10 mouse cellular contexts compared by ENCODE assay signal in the genomic region with DNA sequence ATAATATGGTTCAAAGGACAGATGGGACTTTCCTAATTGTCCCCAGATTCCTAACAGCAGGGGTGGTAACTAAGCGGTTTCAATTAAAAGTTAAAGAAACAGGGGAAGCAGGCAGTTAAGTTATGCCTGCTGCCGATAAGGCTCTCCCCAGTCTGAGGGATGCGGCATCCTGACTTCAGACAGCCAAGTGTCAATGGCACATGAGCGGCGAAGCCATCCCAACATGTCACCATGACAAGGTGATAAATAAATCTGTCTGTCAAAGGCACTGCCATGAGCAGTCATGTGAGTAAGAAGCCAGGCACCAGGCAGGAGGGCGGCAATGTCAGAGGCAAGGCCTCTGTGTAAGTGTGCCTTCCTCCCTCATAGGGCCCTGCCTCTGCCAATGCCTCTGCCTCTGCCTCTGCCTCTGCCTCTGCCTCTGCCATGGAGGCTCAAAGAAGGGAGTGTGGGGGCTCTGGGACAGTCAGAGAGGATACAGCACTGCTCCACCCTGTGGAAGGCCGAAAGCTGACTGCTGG. TPM values are rescaled to one million over a fixed set of nuclear protein-coding genes. Genes with fewer than 3 reads are reported as not detected.
A peak's percentile ranks its signal among the peaks of the same experiment; 100 is the strongest.
DNase-seq lines count a peak whose midpoint lies in the region; ATAC-seq and TF ChIP-seq lines count a peak whose summit lies in the region.
"Had no signal": no experiment of that assay in that cellular context is flagged by ENCODE, and none has a peak within 500 bp of the region (broad histone marks: within the 10 kb centered on the region; RNA-seq: fewer than 3 reads in every experiment).

No protein-coding gene starts in this region.

- peak; percentile 11 for DNase-seq in embryo, embryonic 10 days (ENCODE audit: low spot score)
- DNase-seq in embryo, embryonic 10.5 days (ENCODE audit: low spot score), result no peak
- peak; percentile 86 for DNase-seq in brain, embryonic 14.5 days (ENCODE audit: low read depth)
- no peak for DNase-seq in thymus, postnatal 25 days
- no peak for DNase-seq in left cerebral cortex, adult 9 months (ENCODE audit: low spot score in 2 of 2)

- no peaks in the 10 kb centered on the region for H3K9me3 ChIP-seq in heart, embryonic 14.5 days (ENCODE audit: control insufficient read depth, low read length)
- no peaks in the 10 kb centered on the region for H3K9me3 ChIP-seq in midbrain, embryonic 13.5 days
- H3K9me3 ChIP-seq: liver, embryonic 12.5 days had no signal

- no peak for TF ChIP-seq POLR2A in brain, embryonic 14.5 days (IDR thresholded peaks at IDR 0.05; ENCODE audit: borderline replicate concordance, extremely low read depth, insufficient read depth, insufficient read length, poor library complexity, severe bottlenecking)

- peak overlapping the region; percentile 37 to 79 for H3K27ac ChIP-seq in heart, embryonic 14.5 days (replicated peaks in 1 of 2; ENCODE audit: control insufficient read depth in 1 of 2, insufficient read depth in 1 of 2, low read depth in 2 of 2, low read length in 2 of 2)
- peak overlapping the region; percentile 70 for H3K27ac ChIP-seq in midbrain, embryonic 13.5 days
- H3K27ac ChIP-seq: liver, embryonic 12.5 days had no signal

- no peak overlapping the region for H3K4me2 ChIP-seq in heart, embryonic 14.5 days (ENCODE audit: low read length)
- no peak overlapping the region; the same call in 1 of the 2 replicates for H3K4me2 ChIP-seq in midbrain, embryonic 13.5 days (replicated peaks)
- H3K4me2 ChIP-seq: liver, embryonic 12.5 days had no signal

- 0 out of 2 replicates have a peak, but pooled peaks have one; percentile 14 for ATAC-seq in heart, embryonic 14.5 days (ENCODE audit: insufficient number of reproducible peaks, insufficient read depth, low FRiP score, low read depth)
- peak; percentile 47 for ATAC-seq in midbrain, embryonic 13.5 days
- ATAC-seq in inflammation-experienced regulatory T-cells, adult 6 months, result no peak
- ATAC-seq: intestine, postnatal 0 days; liver, embryonic 12.5 days had no signal

- peaks cover 28 to 62% of the 10 kb centered on the region in 2 experiments for H3K4me1 ChIP-seq in heart, embryonic 14.5 days (ENCODE audit: control insufficient read depth in 2 of 2, insufficient read depth in 2 of 2, low read length in 2 of 2)
- peaks cover 67% of the 10 kb centered on the region for H3K4me1 ChIP-seq in midbrain, embryonic 13.5 days (replicated peaks)
- H3K4me1 ChIP-seq: liver, embryonic 12.5 days had no signal

- peak overlapping the region; percentile 22; the same call in 1 of the 2 replicates for H3K9ac ChIP-seq in heart, embryonic 14.5 days (ENCODE audit: low read length)
- peak overlapping the region; percentile 17; the same call in 1 of the 2 replicates for H3K9ac ChIP-seq in midbrain, embryonic 13.5 days (replicated peaks)
- H3K9ac ChIP-seq: liver, embryonic 12.5 days had no signal

- no peak overlapping the region for H3K4me3 ChIP-seq in heart, embryonic 14.5 days (ENCODE audit: control insufficient read depth in 1 of 2, insufficient read depth in 1 of 2, low read depth in 1 of 2, low read length in 2 of 2)
- H3K4me3 ChIP-seq in midbrain, embryonic 13.5 days (replicated peaks), result no peak overlapping the region
- H3K4me3 ChIP-seq: liver, embryonic 12.5 days had no signal

- no peaks in the 10 kb centered on the region for H3K27me3 ChIP-seq in heart, embryonic 14.5 days (ENCODE audit: control insufficient read depth, insufficient read depth, low read length)
- no peaks in the 10 kb centered on the region for H3K27me3 ChIP-seq in midbrain, embryonic 13.5 days
- H3K27me3 ChIP-seq: liver, embryonic 12.5 days had no signal

- H3K36me3 ChIP-seq in heart, embryonic 14.5 days (ENCODE audit: control insufficient read depth, insufficient read depth, low read length), result peaks cover 45% of the 10 kb centered on the region
- H3K36me3 ChIP-seq in midbrain, embryonic 13.5 days, result peaks cover 12% of the 10 kb centered on the region

- no peak for TF ChIP-seq CTCF in brain, embryonic 14.5 days (IDR thresholded peaks at IDR 0.05; ENCODE audit: borderline replicate concordance, extremely low read depth, insufficient read depth, insufficient read length)

- 40% methylated on average over 7 of the region's 7 CpGs for WGBS in heart, embryonic 14.5 days
- whole genome bisulfite sequencing in midbrain, embryonic 13.5 days, result 41% methylated on average over 7 of the region's 7 CpGs

RNA-seq across cellular contexts. Expression of a gene that starts 55.8 kb away (rescaled TPM):
- 48.4 and 52.3 TPM in 2 replicates for polyA plus RNA-seq in brain, embryonic 14.5 days (2012; rRNA removed)
- 20.5 and 22.4 TPM in 2 replicates for polyA plus RNA-seq in heart, embryonic 14.5 days (2014; fragmentation: Nextera tagmentation; extraction: Ambion mirVana)
- polyA plus RNA-seq in midbrain, embryonic 13.5 days (2015; fragmentation: Nextera tagmentation; extraction: Ambion mirVana), result 29.9 and 39.4 TPM in 2 replicates
- polyA plus RNA-seq in inflammation-experienced regulatory T-cells, adult 6 months (2017; shearing (Covaris generic)), result under 1 TPM in 1 of 3 experiments, not detected in 2; 0.27 TPM

RNA-seq across cellular contexts. Expression of a gene that starts 56.8 kb away (rescaled TPM):
- 115 and 141 TPM in 2 replicates for polyA plus RNA-seq in brain, embryonic 14.5 days (2012; rRNA removed)
- 52.1 and 54.3 TPM in 2 replicates for polyA plus RNA-seq in heart, embryonic 14.5 days (2014; fragmentation: Nextera tagmentation; extraction: Ambion mirVana)
- 88.4 and 91.0 TPM in 2 replicates for polyA plus RNA-seq in midbrain, embryonic 13.5 days (2015; fragmentation: Nextera tagmentation; extraction: Ambion mirVana)
- 1 to 10 TPM; 3.1 to 9.1 (median 4.6) TPM for polyA plus RNA-seq in inflammation-experienced regulatory T-cells, adult 6 months (2017; shearing (Covaris generic))

Comparison
In these comparisons a context has a peak if more than half of its experiments do, and no peak if none do; other contexts are left out.
1. DNase-seq: peak in embryo, embryonic 10 days (single experiment) and brain, embryonic 14.5 days (single experiment); none in embryo, embryonic 10.5 days (single experiment), thymus, postnatal 25 days (single experiment) and left cerebral cortex, adult 9 months (0 of 2).
2. RNA of a gene that starts 55.8 kb away (polyA plus RNA-seq): 48.4 to 52.3 TPM in brain, embryonic 14.5 days, 29.9 to 39.4 TPM in midbrain, embryonic 13.5 days and 20.5 to 22.4 TPM in heart, embryonic 14.5 days; 0.27 TPM in inflammation-experienced regulatory T-cells, adult 6 months; every median in the first group is over 10 times any median in the second.